ENCODE assay signal across 19 mouse cellular contexts in the genomic region with DNA sequence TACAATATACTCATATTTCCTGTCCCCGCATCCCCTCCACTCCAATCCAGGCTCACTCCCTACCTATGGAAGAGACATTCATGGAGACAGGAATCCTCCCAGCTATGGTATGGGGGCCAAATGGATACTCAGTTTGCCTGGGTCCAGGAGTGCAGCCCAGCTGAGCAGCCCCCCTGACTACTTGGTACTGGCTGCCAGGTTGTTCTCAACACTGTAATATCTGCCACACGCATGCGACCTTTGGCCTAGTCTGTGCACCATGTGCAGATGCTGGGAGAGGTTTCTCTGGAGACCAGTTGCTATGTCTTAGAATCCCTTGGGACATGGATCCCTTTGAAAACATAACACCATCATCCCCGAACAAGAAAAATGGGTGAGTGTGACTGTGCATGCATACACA. TPM values are rescaled to one million over a fixed set of nuclear protein-coding genes. Genes with fewer than 3 reads are reported as not detected.
DNase-seq lines count a peak whose midpoint lies in the region; ATAC-seq and TF ChIP-seq lines count a peak whose summit lies in the region.
"Had no signal": no experiment of that assay in that cellular context is flagged by ENCODE, and none has a peak within 500 bp of the region (broad histone marks: within the 10 kb centered on the region; RNA-seq: fewer than 3 reads in every experiment).

No protein-coding gene starts in this region.

- H3K9ac ChIP-seq in hindbrain, embryonic 13.5 days: no peak overlapping the region
- H3K9ac ChIP-seq in midbrain, embryonic 15.5 days: no peak overlapping the region
- H3K9ac ChIP-seq: embryonic facial prominence, embryonic 12.5 days; kidney, embryonic 15.5 days; liver, embryonic 14.5 days had no signal

- 0 out of 2 replicates have a peak overlapping the region, but pooled peaks have one; percentile 5 for H3K27ac ChIP-seq in gastrocnemius, adult 2 months
- peak overlapping the region; percentile 83; the same call in 1 of the 2 replicates for H3K27ac ChIP-seq in hindbrain, embryonic 13.5 days
- H3K27ac ChIP-seq in midbrain, embryonic 15.5 days: no peak overlapping the region
- H3K27ac ChIP-seq: embryonic facial prominence, embryonic 12.5 days; kidney, embryonic 15.5 days; liver, embryonic 14.5 days had no signal

- no peak for DNase-seq in gastrocnemius, adult 2 months
- no peak for DNase-seq in gastrocnemius, postnatal 14 days
- DNase-seq in Muller cell, postnatal 12 days (ENCODE audit: inconsistent ontology term): peak; percentile 26
- DNase-seq in layer of hippocampus, adult 18-20 months (ENCODE audit: low spot score in 2 of 2): no peak
- no peak for DNase-seq in adrenal gland, adult 18-20 months (ENCODE audit: low spot score in 2 of 2)
- DNase-seq in cerebellum, adult 9-10 months: no peak
- DNase-seq: B cell, adult 2 months; heart, postnatal 14 days; layer of hippocampus, adult 9-11 months; right cerebral cortex, postnatal 25 days; thymus, postnatal 14 days had no signal

- WGBS in hindbrain, embryonic 13.5 days: 64% methylated on average over 4 of the region's 4 CpGs
- WGBS in midbrain, embryonic 15.5 days: 73% methylated on average over 4 of the region's 4 CpGs

- H3K4me3 ChIP-seq in gastrocnemius, adult 2 months: peak overlapping the region; percentile 39
- no peak overlapping the region; the same call in 1 of the 2 replicates for H3K4me3 ChIP-seq in hindbrain, embryonic 13.5 days
- no peak overlapping the region for H3K4me3 ChIP-seq in midbrain, embryonic 15.5 days
- H3K4me3 ChIP-seq: embryonic facial prominence, embryonic 12.5 days; kidney, embryonic 15.5 days had no signal

- H3K9me3 ChIP-seq in hindbrain, embryonic 13.5 days: no peaks in the 10 kb centered on the region
- H3K9me3 ChIP-seq in midbrain, embryonic 15.5 days: no peaks in the 10 kb centered on the region
- H3K9me3 ChIP-seq: embryonic facial prominence, embryonic 12.5 days; kidney, embryonic 15.5 days had no signal

- H3K4me1 ChIP-seq in hindbrain, embryonic 13.5 days (replicated peaks): peaks cover 61% of the 10 kb centered on the region
- H3K4me1 ChIP-seq in midbrain, embryonic 15.5 days: peaks cover 43% of the 10 kb centered on the region

- H3K27me3 ChIP-seq in hindbrain, embryonic 13.5 days: no peaks in the 10 kb centered on the region
- no peaks in the 10 kb centered on the region for H3K27me3 ChIP-seq in midbrain, embryonic 15.5 days (replicated peaks)

- intact Hi-C loops in gastrocnemius, adult 2 months (cut with DNase I): no loop called here
- intact Hi-C loops in gastrocnemius, postnatal 14 days (cut with DNase I; ENCODE audit: low total_unique reads): no loop called here

- H3K36me3 ChIP-seq in hindbrain, embryonic 13.5 days: no peaks in the 10 kb centered on the region
- no peaks in the 10 kb centered on the region for H3K36me3 ChIP-seq in midbrain, embryonic 15.5 days (replicated peaks)
- H3K36me3 ChIP-seq: embryonic facial prominence, embryonic 12.5 days; G1E; kidney, embryonic 15.5 days had no signal

- peak overlapping the region; percentile 87 for H3K4me2 ChIP-seq in hindbrain, embryonic 13.5 days
- 0 out of 2 replicates have a peak overlapping the region, but pooled peaks have one; percentile 4 for H3K4me2 ChIP-seq in midbrain, embryonic 15.5 days
- H3K4me2 ChIP-seq: embryonic facial prominence, embryonic 12.5 days; kidney, embryonic 15.5 days had no signal

- ATAC-seq in hindbrain, embryonic 13.5 days (ENCODE audit: low FRiP score): no peak
- no peak for ATAC-seq in midbrain, embryonic 15.5 days (replicated peaks)
- ATAC-seq: activated CD4-positive, CD25-positive, alpha-beta regulatory T cell, adult 4 months had no signal

- no peak for TF ChIP-seq CTCF in gastrocnemius, adult 2 months (IDR thresholded peaks at IDR 0.05)

RNA-seq across cellular contexts. Expression of gene Rassf4, which starts 2.0 kb away (rescaled TPM):
- 1 to 10 TPM; 1.7 to 2.3 TPM for total RNA-seq in gastrocnemius, adult 2 months (2021)
- 1 to 10 TPM; 5.1 to 5.2 TPM for total RNA-seq in gastrocnemius, postnatal 14 days (2021)
- 23.0 and 33.3 TPM in 2 replicates for polyA plus RNA-seq in hindbrain, embryonic 13.5 days (2015; fragmentation: Nextera tagmentation; extraction: Ambion mirVana)
- 10.4 and 10.6 TPM in 2 replicates for polyA plus RNA-seq in midbrain, embryonic 15.5 days (2015; fragmentation: Nextera tagmentation; extraction: Ambion mirVana)
- 1 to 10 TPM; 3.3 to 3.9 TPM for total RNA-seq in layer of hippocampus, adult 18-20 months (2021)
- 1 to 10 TPM; 3.6 to 5.4 TPM for total RNA-seq in adrenal gland, adult 18-20 months (2021)
- polyA plus RNA-seq: G1E had no signal

RNA-seq across cellular contexts. Expression of gene Depp1, which starts 21.4 kb away (rescaled TPM):
- 10 to 100 TPM in 1 of 2 experiments, 1 to 10 TPM in 1; 6.2 to 24.0 TPM for total RNA-seq in gastrocnemius, adult 2 months (2021)
- 10 to 100 TPM in 1 of 2 experiments, 1 to 10 TPM in 1; 7.4 to 43.8 TPM for total RNA-seq in gastrocnemius, postnatal 14 days (2021)
- polyA plus RNA-seq in hindbrain, embryonic 13.5 days (2015; fragmentation: Nextera tagmentation; extraction: Ambion mirVana): 8.0 and 9.2 TPM in 2 replicates
- 8.7 and 10.0 TPM in 2 replicates for polyA plus RNA-seq in midbrain, embryonic 15.5 days (2015; fragmentation: Nextera tagmentation; extraction: Ambion mirVana)
- total RNA-seq in layer of hippocampus, adult 18-20 months (2021): 1 to 10 TPM; 2.4 to 3.0 TPM
- total RNA-seq in adrenal gland, adult 18-20 months (2021): 10 to 100 TPM; 10.1 to 23.1 TPM
- total RNA-seq: G1E; neutrophil, adult 5-6 weeks had no signal
- polyA plus RNA-seq: G1E had no signal

RNA-seq across cellular contexts. Expression of gene Zfp422, which starts 43.0 kb away (rescaled TPM):
- 1 to 10 TPM; 7.7 to 7.9 TPM for total RNA-seq in gastrocnemius, adult 2 months (2021)
- 10 to 100 TPM; 12.6 to 14.8 TPM for total RNA-seq in gastrocnemius, postnatal 14 days (2021)
- polyA plus RNA-seq in hindbrain, embryonic 13.5 days (2015; fragmentation: Nextera tagmentation; extraction: Ambion mirVana): 181 and 187 TPM in 2 replicates
- polyA plus RNA-seq in midbrain, embryonic 15.5 days (2015; fragmentation: Nextera tagmentation; extraction: Ambion mirVana): 148 and 151 TPM in 2 replicates
- total RNA-seq in layer of hippocampus, adult 18-20 months (2021): 10 to 100 TPM; 20.5 to 24.6 TPM
- total RNA-seq in adrenal gland, adult 18-20 months (2021): 10 to 100 TPM; 14.5 to 21.8 TPM
- polyA plus RNA-seq: G1E had no signal

RNA-seq across cellular contexts. Expression of gene Tmem72, which starts 44.9 kb away (rescaled TPM):
- under 1 TPM; 0.03 TPM for total RNA-seq in gastrocnemius, adult 2 months (2021)
- total RNA-seq in gastrocnemius, postnatal 14 days (2021): under 1 TPM in 1 of 2 experiments, not detected in 1; 0.02 TPM
- polyA plus RNA-seq in hindbrain, embryonic 13.5 days (2015; fragmentation: Nextera tagmentation; extraction: Ambion mirVana): 1.0 and 1.9 TPM in 2 replicates
- polyA plus RNA-seq in midbrain, embryonic 15.5 days (2015; fragmentation: Nextera tagmentation; extraction: Ambion mirVana): 0.47 and 0.70 TPM in 2 replicates
- total RNA-seq in layer of hippocampus, adult 18-20 months (2021): under 1 TPM; 0.72 to 0.79 TPM
- total RNA-seq in adrenal gland, adult 18-20 months (2021): under 1 TPM; 0.03 TPM
- polyA plus RNA-seq: G1E had no signal
